Mouse (Mus musculus) inflammation-experienced regulatory T-cells, adult 6 months (primary cell): ENCODE data around the gene Lamtor4. TPM values are rescaled to one million over a fixed set of nuclear protein-coding genes. Genes with fewer than 3 reads are reported as not detected.

ENCODE experiments used
- polyA plus RNA-seq, 3 experiments: library from polyadenylated mRNA; unstranded; fragments of 100-300 nt; shearing (Covaris generic); gene quantifications; one replicate each; pipeline ENCODE4 v1.2.1; 2017

The Lamtor4 gene
- polyA plus RNA-seq, 3 experiments from 2014 or later = 113 to 131 (median 127) TPM

Other genes with a start within 250 kb of the Lamtor4 start
- not detected for gene Smok3a, start 234.2 kb upstream of the Lamtor4 start, polyA plus RNA-seq
- not detected for gene Smok3b, start 234.1 kb upstream of the Lamtor4 start, polyA plus RNA-seq
- gene Smok3c, start 202.3 kb upstream of the Lamtor4 start, polyA plus RNA-seq = not detected
- 10 to 100 TPM in 2 of 3 experiments, 1 to 10 TPM in 1; 9.7 to 11.1 (median 11.0) TPM for gene Zkscan1, start 170.4 kb upstream of the Lamtor4 start, polyA plus RNA-seq
- 10 to 100 TPM; 18.6 to 21.0 (median 19.1) TPM for gene Zscan21, start 138.6 kb upstream of the Lamtor4 start, polyA plus RNA-seq
- gene Zfp113, start 99.7 kb upstream of the Lamtor4 start, polyA plus RNA-seq = 10 to 100 TPM in 1 of 3 experiments, 1 to 10 TPM in 2; 9.5 to 17.9 (median 9.8) TPM
- 100 to 1,000 TPM; 199 to 212 (median 207) TPM for gene Cops6, start 94.4 kb upstream of the Lamtor4 start, polyA plus RNA-seq
- 1 to 10 TPM; 4.9 to 7.5 (median 7.4) TPM for gene Ap4m1, start 83.5 kb upstream of the Lamtor4 start, polyA plus RNA-seq
- 10 to 100 TPM; 47.6 to 94.8 (median 56.4) TPM for gene Mcm7, start 83.1 kb upstream of the Lamtor4 start, polyA plus RNA-seq
- gene Taf6, start 68.0 kb upstream of the Lamtor4 start, polyA plus RNA-seq = 10 to 100 TPM; 56.3 to 64.3 (median 58.1) TPM
- 10 to 100 TPM; 49.4 to 55.0 (median 54.5) TPM for gene Cnpy4, start 68.0 kb upstream of the Lamtor4 start, polyA plus RNA-seq
- under 1 TPM in 1 of 3 experiments, not detected in 2; 0.55 TPM for gene Mblac1, start 61.2 kb upstream of the Lamtor4 start, polyA plus RNA-seq
- gene Nxpe5, start 29.6 kb upstream of the Lamtor4 start, polyA plus RNA-seq = under 1 TPM in 1 of 3 experiments, not detected in 2; 0.31 TPM
- gene BC037034, start 8.6 kb downstream of the Lamtor4 start, polyA plus RNA-seq = 1 to 10 TPM; 4.1 to 7.4 (median 5.8) TPM
- under 1 TPM in 2 of 3 experiments, not detected in 1; 0.55 to 0.61 TPM for gene Gal3st4, start 17.4 kb downstream of the Lamtor4 start, polyA plus RNA-seq
- under 1 TPM in 1 of 3 experiments, not detected in 2; 0.16 TPM for gene Gm43720, start 24.5 kb downstream of the Lamtor4 start, polyA plus RNA-seq
- gene Gpc2, start 24.5 kb downstream of the Lamtor4 start, polyA plus RNA-seq = under 1 TPM in 2 of 3 experiments, not detected in 1; 0.14 to 0.35 TPM
- not detected for gene Stag3, start 24.8 kb downstream of the Lamtor4 start, polyA plus RNA-seq
- 10 to 100 TPM; 10.6 to 25.4 (median 13.9) TPM for gene Pvrig, start 86.5 kb downstream of the Lamtor4 start, polyA plus RNA-seq
- 10 to 100 TPM; 17.6 to 23.7 (median 23.5) TPM for gene Zfp157, start 186.0 kb downstream of the Lamtor4 start, polyA plus RNA-seq